Mouse (Mus musculus): ENCODE data around the gene Vmn2r29.
"Not testable (repeated sequence)": the region's sequence is repeated elsewhere in the genome, so short reads cannot be mapped to it uniquely, and the experiment has no call there.

Gene Vmn2r29

DNA sequence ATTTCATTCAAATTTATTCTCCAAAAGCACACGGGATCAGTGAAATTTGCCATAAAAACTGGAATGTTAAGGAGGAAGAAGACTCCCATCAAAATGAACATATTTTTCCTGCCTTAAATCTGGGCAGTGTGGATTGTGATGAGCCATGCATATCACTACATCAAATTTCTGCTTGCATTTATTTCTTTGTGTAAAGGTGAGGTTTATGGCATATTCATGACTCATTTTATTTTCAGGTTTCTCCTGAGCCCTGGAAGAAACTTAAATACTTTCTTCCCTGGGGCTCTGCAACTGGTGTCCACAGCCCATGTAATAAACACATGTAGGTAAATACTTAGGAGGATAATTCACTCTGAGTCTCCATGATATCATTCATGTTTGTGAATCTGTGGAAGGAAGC lies at the start of gene Vmn2r29:
TSS of gene Vmn2r29 (minus strand) at position 101 of the 400 bp plus-strand sequence.
- DNase-seq, result not testable (repeated sequence)

DNA sequence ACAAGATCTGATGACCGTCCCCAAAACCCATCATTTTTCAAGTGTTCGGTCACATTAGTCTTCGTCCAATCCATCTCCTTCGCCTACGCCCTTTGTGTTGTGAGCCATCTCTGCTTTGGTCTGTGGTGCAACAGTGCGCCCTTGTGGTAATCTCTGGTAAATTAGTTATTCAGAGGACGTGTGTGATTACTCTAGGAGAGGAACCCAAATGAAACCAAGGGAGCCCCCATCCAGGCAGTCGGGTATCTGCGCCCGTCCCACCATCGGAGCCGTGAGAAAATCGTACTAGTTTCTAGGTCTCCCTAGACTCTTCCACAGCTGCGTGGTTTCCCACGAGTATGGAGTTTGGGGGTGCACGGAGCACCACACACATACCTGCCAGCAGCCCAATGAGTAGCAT lies 48.5 kb upstream of the Vmn2r29 start:
- DNase-seq, result peak; percentile 52

DNA sequence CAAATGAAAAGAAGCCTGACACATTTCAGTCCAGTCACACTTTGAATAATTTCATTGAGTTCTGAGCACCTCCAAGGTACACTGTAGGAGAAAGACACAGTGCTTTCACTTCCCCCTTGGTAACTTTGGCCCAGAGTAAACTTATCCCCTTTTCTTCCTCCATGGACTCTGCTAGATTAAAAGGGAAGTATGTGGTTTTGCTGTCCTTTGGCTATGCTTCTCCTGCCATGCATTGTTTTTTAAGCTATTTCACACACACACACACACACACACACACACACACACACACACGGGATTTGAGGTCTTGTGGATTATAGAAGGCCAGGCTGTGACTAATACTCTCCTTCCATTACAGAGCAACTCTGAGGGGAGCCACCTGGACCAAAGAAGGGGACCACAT lies 34.3 kb upstream of the Vmn2r29 start:
- no peak for DNase-seq

DNA sequence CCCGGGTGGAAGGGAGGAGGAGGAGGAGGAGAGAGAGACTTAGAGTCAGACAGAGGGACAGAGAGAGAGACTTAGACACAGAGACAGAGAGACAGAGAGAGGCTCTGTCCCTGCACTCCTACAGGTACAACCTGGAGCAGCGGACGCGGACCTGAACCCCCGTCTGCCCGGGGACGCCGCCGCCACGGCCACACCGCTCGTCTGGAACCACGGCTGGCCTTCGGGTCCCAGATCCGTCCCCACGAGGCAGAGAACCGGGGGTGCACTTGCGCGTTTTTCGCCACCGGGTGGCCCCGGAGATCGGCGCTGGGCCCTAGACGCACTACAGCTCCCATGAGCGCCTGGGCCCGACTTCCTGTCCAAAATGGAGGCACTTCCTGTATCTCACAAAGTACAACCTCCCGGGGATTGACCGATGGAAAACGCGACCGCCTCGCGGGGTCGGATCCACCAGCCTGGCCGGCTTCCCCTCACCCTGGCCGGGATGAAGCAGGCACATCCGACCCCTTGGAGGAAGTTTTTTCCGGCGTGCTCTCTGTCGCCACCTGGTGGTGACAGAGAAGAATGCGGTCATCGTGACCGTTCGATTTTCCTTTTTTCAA lies 30.9 kb upstream of the Vmn2r29 start, which contains the start of gene Gm45844:
TSS of gene Gm45844 (minus strand) at position 324 of the 602 bp plus-strand sequence.
- DNase-seq, result peak; percentile 93

DNA sequence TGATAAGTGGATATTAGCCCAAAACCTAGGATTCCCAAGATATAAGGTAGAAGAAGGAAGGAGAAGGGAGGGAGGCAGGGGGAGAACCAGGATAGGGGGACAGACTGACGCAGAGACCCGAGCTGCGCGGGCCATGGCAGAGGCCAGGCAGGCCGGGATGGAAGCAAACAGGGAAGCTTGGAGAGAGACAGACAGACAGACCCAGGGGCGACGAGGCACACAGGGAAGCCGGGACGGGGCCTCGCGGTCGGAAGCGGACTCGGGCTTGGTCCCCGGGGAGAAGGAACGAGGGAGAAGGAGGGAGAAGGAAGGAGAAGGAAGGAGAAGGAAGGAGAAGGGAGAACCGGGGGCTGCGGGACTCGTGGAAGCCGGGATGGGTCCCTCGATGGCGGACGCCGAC lies 30.4 kb upstream of the Vmn2r29 start:
- peak; percentile 39 for DNase-seq

DNA sequence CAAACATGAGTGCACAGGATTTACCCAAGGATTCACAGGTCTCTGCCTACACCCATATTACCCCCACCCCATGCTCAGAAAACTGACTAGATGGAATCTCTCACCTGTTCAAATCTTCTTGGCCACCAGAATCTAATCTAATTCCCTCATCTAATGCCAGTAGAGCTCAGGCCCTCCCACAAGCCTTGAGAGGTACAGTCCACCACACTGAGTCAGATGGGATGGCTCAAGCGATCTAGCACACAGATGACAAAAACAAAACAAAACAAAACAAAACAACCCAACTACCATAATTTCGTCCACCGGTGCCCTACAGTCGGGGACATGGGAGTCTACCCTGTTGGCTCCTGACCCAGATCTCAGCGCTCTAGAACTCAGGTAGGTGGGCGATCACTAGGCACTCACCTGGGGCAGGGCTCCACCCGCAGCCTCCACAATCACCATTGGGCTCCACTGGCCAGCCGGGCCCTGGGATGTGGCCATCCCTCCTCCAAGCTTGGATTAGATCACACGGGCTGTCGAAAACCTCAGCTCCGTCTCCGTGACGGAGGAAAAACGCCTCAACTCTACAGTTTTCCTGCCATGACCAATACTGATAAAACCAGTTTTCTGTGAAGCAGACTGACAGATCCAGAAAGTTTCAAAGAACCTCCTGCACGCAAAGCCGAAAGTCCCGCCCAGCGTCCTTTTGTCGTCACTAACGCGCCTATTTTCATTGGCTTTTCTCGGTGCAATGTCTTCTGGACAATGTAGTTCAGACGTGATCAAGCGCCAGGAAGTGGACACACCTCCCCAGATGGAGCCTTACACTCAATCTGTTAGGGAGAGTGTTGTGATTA lies 37.6 kb downstream of the Vmn2r29 start, which contains the start of gene Zfp772:
TSS of gene Zfp772 (minus strand) at position 686 of the 839 bp plus-strand sequence.
- peak; percentile 63 for DNase-seq

DNA sequence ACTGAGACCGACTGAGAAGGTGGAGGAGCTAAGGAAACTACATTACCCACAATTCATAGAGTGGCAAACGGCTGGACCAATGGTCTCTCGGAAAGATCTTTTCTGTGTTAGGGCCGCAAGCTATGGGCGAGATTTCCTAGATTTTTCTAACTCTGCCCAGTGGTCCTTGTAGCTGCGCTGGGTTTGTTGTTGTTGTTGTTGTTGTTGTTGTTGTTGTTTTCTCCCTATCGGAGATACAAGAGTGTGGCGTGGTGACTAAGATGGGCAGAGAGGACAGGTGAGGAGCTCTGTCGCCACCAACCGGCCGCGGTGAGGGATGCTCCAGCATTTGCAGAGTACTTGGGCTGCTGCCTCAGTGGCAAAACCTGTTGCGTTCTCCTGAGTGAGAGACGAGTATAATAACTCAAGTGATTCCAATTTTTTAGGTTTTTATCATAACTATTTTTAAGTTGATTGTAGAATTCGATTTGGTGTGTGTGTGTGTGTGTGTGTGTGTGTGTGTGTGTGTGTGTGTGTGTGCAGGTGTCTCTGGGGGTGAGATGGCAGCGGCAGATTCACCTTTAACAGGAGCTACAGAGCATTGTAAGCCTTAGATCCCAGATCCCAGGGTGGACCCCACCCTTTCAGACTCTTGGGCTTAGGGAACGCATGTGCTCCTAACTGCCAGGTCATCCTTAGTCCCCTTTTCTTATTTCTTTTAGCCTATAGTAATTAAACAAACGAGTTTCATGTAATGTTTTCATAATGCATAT lies 58.8 kb downstream of the Vmn2r29 start:
- DNase-seq, result peak; percentile 75

DNA sequence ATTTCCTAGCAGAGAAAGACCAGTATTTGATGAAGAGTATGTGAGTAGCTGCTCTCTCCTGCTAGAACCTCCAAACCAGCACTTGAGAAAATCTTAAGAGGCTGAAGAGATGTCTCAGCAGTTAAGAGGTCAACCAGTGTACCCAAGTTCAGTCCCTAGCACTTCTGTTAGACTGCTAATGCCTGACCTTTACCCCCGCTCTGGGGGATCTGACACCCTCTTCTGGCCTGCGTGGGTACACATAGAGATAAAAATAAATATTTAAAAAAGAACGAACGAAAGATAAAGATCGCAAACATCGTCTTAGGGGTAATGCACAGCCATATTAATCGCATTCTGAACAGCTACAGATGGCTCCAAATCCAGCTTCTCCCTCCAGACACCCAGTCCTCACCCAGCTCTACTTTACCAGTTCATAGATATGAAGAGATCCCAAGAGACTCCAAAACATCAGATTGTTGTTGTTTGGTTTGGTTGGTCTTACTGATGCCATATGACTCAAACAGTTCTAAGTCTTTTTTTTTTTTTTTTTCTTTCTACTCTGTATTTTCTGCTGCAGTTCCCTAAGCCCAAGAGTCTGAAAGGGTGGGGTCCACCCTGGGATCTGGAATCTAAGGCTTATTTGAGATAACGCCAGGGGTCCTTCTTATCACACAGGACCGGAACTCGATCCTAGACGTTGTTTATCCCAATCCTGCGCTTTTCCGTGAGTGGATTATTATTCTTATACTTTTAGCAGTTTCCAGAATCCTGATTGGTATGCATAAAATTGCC lies 59.5 kb downstream of the Vmn2r29 start:
- DNase-seq, result no peak

DNA sequence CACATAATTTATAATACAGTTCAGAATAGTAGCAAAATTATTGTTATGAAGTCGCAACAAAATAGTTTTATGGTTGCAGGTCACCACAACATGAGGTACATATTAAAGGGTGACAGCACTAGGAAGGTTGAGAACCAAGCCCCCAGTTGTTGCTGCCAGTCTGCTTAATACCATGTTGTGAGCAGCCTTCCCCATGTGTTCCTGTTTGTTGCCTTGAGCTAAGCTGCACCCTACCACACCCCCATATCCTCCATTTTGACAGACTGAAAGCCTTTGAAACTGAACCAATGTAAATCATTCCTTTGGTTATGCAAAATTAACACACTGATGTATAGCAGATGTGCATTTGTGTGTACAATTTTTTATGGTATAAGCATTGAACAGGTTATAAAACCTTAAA lies 61.2 kb downstream of the Vmn2r29 start:
- DNase-seq, result no peak

Data from kidney, postnatal 14 days (tissue).